ENCODE assay signal across 9 mouse cellular contexts in genomic region chr11:115647459-115647858, GRCm38 (mm10). TPM values are rescaled to one million over a fixed set of nuclear protein-coding genes. Genes with fewer than 3 reads are reported as not detected.
DNase-seq lines count a peak whose midpoint lies in the region; ATAC-seq and TF ChIP-seq lines count a peak whose summit lies in the region.
"Had no signal": no experiment of that assay in that cellular context is flagged by ENCODE, and none has a peak within 500 bp of the region (broad histone marks: within the 10 kb centered on the region; RNA-seq: fewer than 3 reads in every experiment).

No protein-coding gene starts in this region.

- no peaks in the 10 kb centered on the region for H3K36me3 ChIP-seq in kidney, adult 2 months (ENCODE audit: control insufficient read depth, insufficient read depth, low read length)
- H3K36me3 ChIP-seq in kidney, embryonic 16.5 days (ENCODE audit: insufficient read depth, low read length), result peaks cover 14% of the 10 kb centered on the region; the same call in 1 of the 2 replicates
- H3K36me3 ChIP-seq in midbrain, embryonic 10.5 days, result peaks cover 77% of the 10 kb centered on the region

- H3K4me3 ChIP-seq in kidney, adult 2 months (ENCODE audit: insufficient read depth, low read depth, low read length), result no peak overlapping the region
- H3K4me3 ChIP-seq in kidney, embryonic 16.5 days (ENCODE audit: low read length), result no peak overlapping the region
- no peak overlapping the region for H3K4me3 ChIP-seq in midbrain, embryonic 10.5 days

- H3K9me3 ChIP-seq in kidney, embryonic 16.5 days (ENCODE audit: low read length), result no peaks in the 10 kb centered on the region
- H3K9me3 ChIP-seq in midbrain, embryonic 10.5 days (replicated peaks), result no peaks in the 10 kb centered on the region

- peak; percentile 55 for TF ChIP-seq CTCF in kidney, adult 2 months (conservative IDR thresholded peaks at IDR 0.05; ENCODE audit: insufficient read depth, insufficient read length, low read depth, low read length)

- DNase-seq in kidney, adult 2 months, result peak; percentile 76
- DNase-seq in CD8-positive naive resting alpha-beta T cell, adult 2 months (ENCODE audit: low read depth in 2 of 2, low spot score in 2 of 2), result peak; percentile 48 to 67
- peak; percentile 75 for DNase-seq in embryo, embryonic 11.5 days (ENCODE audit: low read depth, low spot score)
- DNase-seq in layer of hippocampus, postnatal 10 days (ENCODE audit: low spot score in 2 of 2), result peak; percentile 58 to 68
- peak; percentile 52 to 69 for DNase-seq in natural killer cell, adult 2 months (ENCODE audit: low spot score in 2 of 2)
- DNase-seq in midbrain, embryonic 10.5 days (ENCODE audit: low spot score), result no peak

- no peak for TF ChIP-seq POLR2A in kidney, adult 2 months (IDR thresholded peaks at IDR 0.05; ENCODE audit: low read depth, low read length)

- WGBS in kidney, adult 2 months, result 24% methylated on average over 6 of the region's 6 CpGs
- WGBS in kidney, embryonic 16.5 days, result 41% methylated on average over 6 of the region's 6 CpGs
- 69% methylated on average over 6 of the region's 6 CpGs for WGBS in midbrain, embryonic 10.5 days

- H3K27ac ChIP-seq in kidney, adult 2 months (ENCODE audit: insufficient read depth, low read depth, low read length), result no peak overlapping the region
- H3K27ac ChIP-seq in kidney, embryonic 16.5 days (ENCODE audit: low read length), result no peak overlapping the region
- no peak overlapping the region for H3K27ac ChIP-seq in midbrain, embryonic 10.5 days (replicated peaks)
- H3K27ac ChIP-seq: macrophage had no signal

- no peaks in the 10 kb centered on the region for H3K27me3 ChIP-seq in kidney, adult 2 months (replicated peaks; ENCODE audit: control insufficient read depth, insufficient read depth, low read length)
- H3K27me3 ChIP-seq in kidney, embryonic 16.5 days (ENCODE audit: insufficient read depth, low read length), result no peaks in the 10 kb centered on the region
- H3K27me3 ChIP-seq in midbrain, embryonic 10.5 days (ENCODE audit: low read depth, poor library complexity, severe bottlenecking), result no peaks in the 10 kb centered on the region

- H3K4me2 ChIP-seq in kidney, embryonic 16.5 days (replicated peaks; ENCODE audit: low read depth, low read length), result no peak overlapping the region

- H3K4me1 ChIP-seq in kidney, adult 2 months (ENCODE audit: control insufficient read depth, insufficient read depth, low read length), result no peaks in the 10 kb centered on the region
- no peaks in the 10 kb centered on the region for H3K4me1 ChIP-seq in kidney, embryonic 16.5 days (ENCODE audit: insufficient read depth, low read length)
- peaks cover 11% of the 10 kb centered on the region for H3K4me1 ChIP-seq in midbrain, embryonic 10.5 days

- no peak overlapping the region for H3K9ac ChIP-seq in kidney, embryonic 16.5 days (replicated peaks; ENCODE audit: low read length)

- ATAC-seq in kidney, embryonic 16.5 days (ENCODE audit: low FRiP score, low TSS enrichment), result no peak
- ATAC-seq in activated CD4-positive, CD25-positive, alpha-beta regulatory T cell, adult 4 months, result peak; percentile 32

RNA-seq across cellular contexts. Expression of gene Slc25a19, which starts 19.4 kb away (rescaled TPM):
- 144 and 172 TPM in 2 replicates for polyA plus RNA-seq in kidney, adult 2 months (2012; rRNA removed)
- 51.0 and 56.1 TPM in 2 replicates for polyA plus RNA-seq in kidney, embryonic 16.5 days (2015; fragmentation: Nextera tagmentation; extraction: Ambion mirVana)
- polyA plus RNA-seq in activated CD4-positive, CD25-positive, alpha-beta regulatory T cell, adult 4 months (2017; shearing (Covaris generic)), result 10 to 100 TPM; 68.7 to 90.3 TPM
- 10 to 100 TPM; 52.2 to 59.5 TPM for total RNA-seq in layer of hippocampus, postnatal 10 days (2021)
- 24.9 and 25.8 TPM in 2 replicates for polyA plus RNA-seq in midbrain, embryonic 10.5 days (2016; fragmentation: Nextera tagmentation; extraction: Ambion mirVana)

RNA-seq across cellular contexts. Expression of gene Mif4gd, which starts 34.7 kb away (rescaled TPM):
- polyA plus RNA-seq in kidney, adult 2 months (2012; rRNA removed), result 138 and 144 TPM in 2 replicates
- polyA plus RNA-seq in kidney, embryonic 16.5 days (2015; fragmentation: Nextera tagmentation; extraction: Ambion mirVana), result 42.8 and 47.1 TPM in 2 replicates
- 100 to 1,000 TPM; 230 to 231 TPM for polyA plus RNA-seq in activated CD4-positive, CD25-positive, alpha-beta regulatory T cell, adult 4 months (2017; shearing (Covaris generic))
- 10 to 100 TPM; 19.4 to 19.7 TPM for total RNA-seq in layer of hippocampus, postnatal 10 days (2021)
- polyA plus RNA-seq in midbrain, embryonic 10.5 days (2016; fragmentation: Nextera tagmentation; extraction: Ambion mirVana), result 18.5 and 20.6 TPM in 2 replicates

RNA-seq across cellular contexts. Expression of gene Gga3, which starts 43.6 kb away (rescaled TPM):
- polyA plus RNA-seq in kidney, adult 2 months (2012; rRNA removed), result 16.9 and 17.7 TPM in 2 replicates
- polyA plus RNA-seq in kidney, embryonic 16.5 days (2015; fragmentation: Nextera tagmentation; extraction: Ambion mirVana), result 24.5 and 26.8 TPM in 2 replicates
- polyA plus RNA-seq in activated CD4-positive, CD25-positive, alpha-beta regulatory T cell, adult 4 months (2017; shearing (Covaris generic)), result 10 to 100 TPM; 23.1 to 26.5 TPM
- total RNA-seq in layer of hippocampus, postnatal 10 days (2021), result 10 to 100 TPM; 48.1 to 49.1 TPM
- 34.1 and 35.4 TPM in 2 replicates for polyA plus RNA-seq in midbrain, embryonic 10.5 days (2016; fragmentation: Nextera tagmentation; extraction: Ambion mirVana)

RNA-seq across cellular contexts. Expression of gene Mrps7, which starts 43.7 kb away (rescaled TPM):
- polyA plus RNA-seq in kidney, adult 2 months (2012; rRNA removed), result 51.7 and 53.1 TPM in 2 replicates
- polyA plus RNA-seq in kidney, embryonic 16.5 days (2015; fragmentation: Nextera tagmentation; extraction: Ambion mirVana), result 101 and 103 TPM in 2 replicates
- 10 to 100 TPM; 28.2 to 29.8 TPM for polyA plus RNA-seq in activated CD4-positive, CD25-positive, alpha-beta regulatory T cell, adult 4 months (2017; shearing (Covaris generic))
- 10 to 100 TPM; 50.2 to 54.2 TPM for total RNA-seq in layer of hippocampus, postnatal 10 days (2021)
- polyA plus RNA-seq in midbrain, embryonic 10.5 days (2016; fragmentation: Nextera tagmentation; extraction: Ambion mirVana), result 106 and 107 TPM in 2 replicates
